Mouse (Mus musculus): ENCODE measurements around the gene Olfr1436.
"Not testable (repeated sequence)": the region's sequence is repeated elsewhere in the genome, so short reads cannot be mapped to it uniquely, and the experiment has no call there.

Olfr1436 gene

GRCm38 (mm10) chr19:12299030-12299429, at the start of gene Olfr1436:
TSS of gene Olfr1436 (minus strand) at chr19:12299130.
- DNase-seq (ENCODE audit: low spot score in 2 of 2): not testable (repeated sequence)

DNA sequence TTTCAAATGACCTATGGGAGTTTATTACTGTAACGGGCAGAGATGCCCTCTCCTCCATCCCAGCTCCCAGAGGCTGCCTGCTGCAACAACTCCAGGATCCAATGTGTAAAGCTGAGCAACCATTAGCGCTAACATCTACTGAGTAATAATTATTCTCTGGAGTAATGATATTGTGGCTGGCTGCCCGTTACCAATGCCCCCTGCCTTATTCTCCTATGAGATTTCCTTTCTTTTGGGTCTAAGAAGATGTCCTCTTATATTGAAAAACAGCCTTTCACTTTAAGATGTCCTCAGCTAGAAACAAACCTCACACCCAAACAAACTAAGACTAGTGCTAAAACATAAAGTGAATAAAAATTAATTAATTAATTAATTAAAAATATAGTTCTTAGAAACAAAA, 36.9 kb upstream of the Olfr1436 start, which contains the start of gene Olfr1438-ps1:
TSS of gene Olfr1438-ps1 (minus strand) at position 101 of the 400 bp plus-strand sequence.
- no peak for DNase-seq (ENCODE audit: low spot score in 2 of 2)

GRCm38 (mm10) chr19:12325001-12325400, 26.1 kb upstream of the Olfr1436 start, which contains the start of gene Olfr1437:
TSS of gene Olfr1437 (minus strand) at chr19:12325101.
- DNase-seq (ENCODE audit: low spot score in 2 of 2): no peak

DNA sequence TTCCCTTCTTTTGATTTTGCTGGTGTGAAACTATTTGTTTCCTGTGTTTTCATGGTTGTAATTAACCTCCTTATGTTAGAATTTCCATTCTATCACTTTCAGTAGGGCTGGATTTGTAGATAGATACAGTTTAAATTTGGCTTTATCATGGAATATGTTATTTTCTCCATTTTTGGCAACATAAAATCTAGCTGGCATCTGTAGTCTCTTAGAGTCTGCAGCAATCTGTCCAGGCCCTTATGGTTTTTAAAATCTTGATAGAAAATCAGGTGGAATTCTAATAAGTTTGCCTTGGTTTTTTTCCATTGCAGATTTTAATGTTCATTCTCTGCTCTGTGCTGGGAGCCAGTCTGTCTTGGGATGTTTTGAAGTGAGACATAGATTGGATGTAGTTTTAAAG, 6.0 kb downstream of the Olfr1436 start:
- no peak for DNase-seq (ENCODE audit: low spot score in 2 of 2)

DNA sequence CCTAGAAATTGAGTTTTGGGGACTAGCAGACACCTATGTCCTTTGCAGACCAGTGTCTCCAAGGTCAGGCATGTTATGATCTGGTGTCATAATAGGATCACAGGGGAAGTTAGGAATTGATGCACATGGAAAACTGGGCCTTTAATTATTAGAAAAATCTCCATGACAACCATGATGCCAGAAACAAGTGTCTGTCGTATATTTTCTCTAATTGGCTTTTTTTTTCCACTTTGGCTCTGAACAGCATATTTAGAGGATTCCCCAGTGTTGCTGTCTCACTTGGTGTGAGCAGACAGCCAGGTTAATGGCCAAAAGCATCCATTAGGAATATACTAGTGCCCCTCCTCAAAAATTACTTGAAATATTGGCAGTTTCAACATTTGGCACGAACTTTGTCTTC, 19.4 kb downstream of the Olfr1436 start, which contains the start of gene Olfr1434:
TSS of gene Olfr1434 (plus strand) at position 301 of the 400 bp plus-strand sequence.
- no peak for DNase-seq (ENCODE audit: low spot score in 2 of 2)

DNA sequence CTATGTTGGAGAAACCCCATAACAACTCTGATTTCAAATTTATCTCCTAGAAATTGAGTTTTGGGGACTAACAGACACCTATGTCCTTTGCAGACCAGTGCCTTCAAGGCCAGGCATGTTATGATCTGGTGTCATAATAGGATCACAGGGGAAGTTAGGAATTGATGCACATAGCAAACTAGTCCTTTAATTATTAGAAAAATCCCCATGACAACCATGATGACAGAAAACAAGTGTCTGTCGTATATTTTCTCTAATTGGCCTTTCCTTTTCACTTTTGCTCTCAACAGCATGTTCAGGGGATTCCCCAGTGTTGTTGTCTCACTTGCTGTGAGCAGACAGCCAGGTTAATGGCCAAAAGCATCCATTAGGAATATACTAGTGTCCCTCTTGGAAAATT, 38.2 kb downstream of the Olfr1436 start, which contains the start of gene Olfr235:
TSS of gene Olfr235 (plus strand) at position 301 of the 400 bp plus-strand sequence.
- no peak for DNase-seq (ENCODE audit: low spot score in 2 of 2)
